Mouse (Mus musculus) adrenal gland, adult 2 months (tissue): ENCODE data around the gene Ybx2. TPM values are rescaled to one million over a fixed set of nuclear protein-coding genes. Genes with fewer than 3 reads are reported as not detected.

Experiments
- DNase-seq: peaks from one replicate; pipeline ENCODE4 v3.0.0; 2021
- polyA plus RNA-seq: library from polyadenylated mRNA; depleted of rRNA; stranded (reverse); fragments of >200 nt; gene quantifications from 2 replicates; pipeline ENCODE4 v1.2.3, GENCODE M21; 2012
- total RNA-seq, 2 experiments: library from RNA; stranded (reverse); gene quantifications; 2 replicates each; pipeline ENCODE4 v1.2.3; 2021

Ybx2 gene
- total and polyA plus RNA-seq, 3 experiments: 12.9 to 21.8 (median 20.0) TPM

GRCm38 (mm10) chr11:69961841-69962240, 26.2 kb downstream of the Ybx2 start:
- no peak for DNase-seq

- DNase-seq: no peak
Measured at GRCm38 (mm10) chr11:69964650-69965270, 29.2 kb downstream of the Ybx2 start, which contains the start of gene Cldn7. Cldn7 (plus strand) TSS chr11:69964779.

DNA sequence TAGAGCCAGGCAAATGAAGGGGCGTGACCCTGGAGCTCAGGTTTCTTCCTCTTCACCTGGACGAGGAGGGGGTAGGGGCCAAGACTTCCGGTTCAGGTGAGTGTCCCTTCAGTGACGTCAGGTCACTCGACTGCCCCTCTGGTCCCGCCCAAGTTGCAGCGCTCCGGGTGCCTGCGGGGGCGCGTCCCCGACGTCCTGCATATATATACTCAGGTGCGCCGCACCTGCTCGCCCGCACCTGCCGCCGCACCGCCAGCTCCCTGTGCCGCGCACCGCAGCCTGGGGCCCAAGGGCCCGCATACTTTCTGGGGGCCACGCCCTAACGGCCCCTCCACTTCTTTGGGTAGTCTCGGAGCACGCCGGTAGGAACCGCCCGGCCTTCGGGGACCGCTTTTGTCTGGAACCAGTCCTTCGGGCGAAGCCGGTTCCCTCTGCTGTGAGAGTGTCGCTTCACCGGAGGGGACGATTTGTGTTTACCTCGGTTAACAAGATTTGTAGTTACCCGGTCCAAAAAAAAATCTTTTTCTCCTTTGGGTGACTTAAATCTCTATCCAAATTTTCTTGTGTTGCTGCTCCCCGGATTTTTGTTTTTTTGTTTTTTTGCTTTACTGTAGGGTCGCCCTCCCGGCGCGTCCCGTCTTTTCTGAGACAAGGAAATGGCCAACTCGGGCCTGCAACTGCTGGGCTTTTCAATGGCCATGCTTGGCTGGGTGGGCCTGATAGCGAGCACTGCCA, 29.8 kb downstream of the Ybx2 start:
- no peak for DNase-seq

- peak; percentile 64 for DNase-seq
Measured at GRCm38 (mm10) chr11:69966006-69966859, 30.6 kb downstream of the Ybx2 start.

DNA sequence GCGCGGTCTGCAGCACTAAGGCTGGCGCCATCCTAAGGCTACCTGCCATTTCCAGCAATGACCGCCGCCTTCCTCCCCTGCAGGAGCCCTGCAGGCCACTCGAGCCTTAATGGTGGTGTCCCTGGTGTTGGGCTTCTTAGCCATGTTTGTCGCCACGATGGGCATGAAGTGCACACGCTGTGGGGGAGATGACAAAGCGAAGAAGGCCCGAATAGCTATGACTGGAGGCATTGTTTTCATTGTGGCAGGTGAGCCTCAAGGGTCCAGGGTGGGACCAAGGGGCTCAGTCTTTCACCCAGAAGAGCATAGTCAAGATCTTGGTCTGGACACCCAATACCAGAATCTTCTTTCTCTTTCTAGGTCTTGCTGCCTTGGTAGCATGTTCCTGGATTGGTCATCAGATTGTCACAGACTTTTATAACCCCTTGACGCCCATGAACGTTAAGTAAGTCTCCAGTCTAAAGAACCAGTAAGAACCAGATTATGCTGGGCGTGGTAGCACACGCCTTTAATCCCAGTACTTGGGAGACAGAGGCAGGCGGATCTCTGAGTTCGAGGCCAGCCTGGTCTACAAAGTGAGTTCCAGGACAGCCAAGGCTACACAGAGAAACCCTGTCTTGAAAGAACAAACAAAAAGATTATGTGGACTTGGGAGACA, 31.4 kb downstream of the Ybx2 start:
- no peak for DNase-seq

GRCm38 (mm10) chr11:69968793-69969192, 33.2 kb downstream of the Ybx2 start:
- no peak for DNase-seq

DNA sequence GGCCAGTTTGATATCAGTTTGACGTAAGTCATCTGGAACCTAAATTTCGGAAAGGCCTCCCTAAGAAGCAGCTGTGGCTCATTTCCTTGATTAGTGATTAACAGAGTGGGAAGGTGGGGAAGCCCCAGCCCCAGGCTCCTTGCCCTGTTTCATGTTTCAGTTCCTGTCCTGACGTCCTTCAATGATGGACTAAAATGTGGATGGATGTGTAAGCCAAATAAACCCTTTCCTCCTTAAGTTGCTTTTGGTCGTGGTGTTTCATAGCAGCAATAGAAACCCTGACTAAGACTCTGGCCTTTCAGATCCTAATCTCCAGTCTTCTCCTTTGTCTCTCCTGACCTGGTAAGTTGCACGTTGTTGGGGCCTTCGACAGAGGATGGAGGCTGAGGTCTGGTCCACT, 34.6 kb downstream of the Ybx2 start:
- DNase-seq: no peak

GRCm38 (mm10) chr11:69970775-69971174, 35.2 kb downstream of the Ybx2 start:
- DNase-seq: no peak

- peak; percentile 62 for DNase-seq
Measured at GRCm38 (mm10) chr11:69974907-69975306, 39.3 kb downstream of the Ybx2 start.

DNA sequence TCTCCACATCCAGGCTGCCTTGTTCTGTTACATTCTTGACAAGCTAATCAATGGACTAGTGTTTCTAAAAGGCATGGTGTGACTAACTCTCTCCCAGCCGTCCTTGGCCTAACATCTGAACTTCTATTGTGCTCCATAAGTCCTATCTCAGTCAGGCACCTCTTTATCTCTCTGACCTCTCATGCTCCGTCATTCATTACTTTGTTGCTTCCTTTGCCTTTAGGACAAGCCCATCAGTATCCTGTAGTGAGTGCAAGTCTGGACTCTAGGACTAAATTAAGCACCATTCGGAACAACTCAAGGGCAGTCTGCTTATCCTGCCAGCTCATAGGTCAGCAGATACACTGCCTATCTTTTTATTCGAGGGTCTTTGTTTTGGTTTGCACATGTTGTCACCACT, 40.7 kb downstream of the Ybx2 start:
- peak; percentile 52 for DNase-seq

DNA sequence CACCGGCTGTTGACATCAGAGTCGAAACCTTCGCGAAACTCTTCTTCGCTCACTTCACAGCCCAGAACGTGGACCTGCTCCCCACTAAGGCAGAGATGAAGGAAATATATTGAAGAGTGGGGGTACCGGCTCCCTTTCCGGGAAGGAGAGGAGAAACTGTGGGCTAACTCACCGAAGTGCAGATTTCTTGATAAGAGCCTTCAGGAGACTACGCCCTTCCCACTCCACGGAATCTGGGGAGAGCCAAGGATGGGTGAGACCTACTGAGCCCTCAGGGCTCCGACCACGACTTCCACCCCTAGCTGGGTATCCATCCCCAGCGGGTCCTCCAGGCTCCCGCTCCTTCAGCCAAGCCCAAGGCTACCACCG, 44.2 kb downstream of the Ybx2 start:
- no peak for DNase-seq

DNA sequence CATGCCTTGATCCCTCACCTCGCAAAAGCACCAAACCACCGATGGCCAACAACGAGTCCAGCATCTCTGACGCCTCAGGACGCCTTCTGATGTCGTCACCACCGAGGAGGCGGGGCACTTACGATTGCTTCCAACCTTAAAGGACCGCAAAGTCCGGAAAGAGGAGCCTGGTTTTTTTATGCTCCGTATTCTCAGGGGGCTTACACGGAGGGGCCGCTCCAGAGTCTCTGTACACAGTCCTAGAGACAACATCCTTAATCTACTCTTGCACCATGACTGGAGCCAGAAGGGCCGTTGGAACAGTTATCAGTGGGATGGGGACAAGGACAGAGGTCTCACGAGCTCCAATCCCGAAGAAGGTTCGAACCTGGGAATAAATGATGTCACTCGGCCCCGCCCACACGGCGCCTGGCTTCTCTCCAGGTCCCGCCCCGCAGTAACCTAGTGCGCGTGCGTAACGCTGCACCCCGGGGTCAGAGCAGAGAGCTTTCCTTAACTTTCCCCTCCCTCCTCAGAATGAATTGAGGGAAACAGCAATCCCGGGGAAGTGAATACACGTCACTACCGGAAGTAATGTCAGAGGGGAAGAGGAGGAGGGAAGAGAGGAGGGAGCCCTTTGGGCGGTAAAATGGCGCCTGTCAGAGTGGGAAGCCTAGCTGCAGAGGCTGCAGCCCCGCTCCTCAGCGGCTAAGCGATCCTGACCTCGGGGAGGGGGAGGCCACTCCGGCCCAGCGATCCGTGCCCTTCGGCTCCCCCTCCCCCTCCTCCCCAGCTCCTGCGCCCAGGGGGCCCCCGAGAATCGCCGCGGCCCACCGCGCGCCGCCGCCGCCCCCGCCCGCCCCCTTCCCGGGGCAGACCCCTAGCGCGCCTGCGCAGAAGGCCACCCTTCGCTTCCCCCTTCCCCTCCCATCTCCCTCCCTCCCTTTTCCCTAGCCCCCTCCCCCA, 44.9 kb downstream of the Ybx2 start:
- DNase-seq: peak; percentile 100

DNA sequence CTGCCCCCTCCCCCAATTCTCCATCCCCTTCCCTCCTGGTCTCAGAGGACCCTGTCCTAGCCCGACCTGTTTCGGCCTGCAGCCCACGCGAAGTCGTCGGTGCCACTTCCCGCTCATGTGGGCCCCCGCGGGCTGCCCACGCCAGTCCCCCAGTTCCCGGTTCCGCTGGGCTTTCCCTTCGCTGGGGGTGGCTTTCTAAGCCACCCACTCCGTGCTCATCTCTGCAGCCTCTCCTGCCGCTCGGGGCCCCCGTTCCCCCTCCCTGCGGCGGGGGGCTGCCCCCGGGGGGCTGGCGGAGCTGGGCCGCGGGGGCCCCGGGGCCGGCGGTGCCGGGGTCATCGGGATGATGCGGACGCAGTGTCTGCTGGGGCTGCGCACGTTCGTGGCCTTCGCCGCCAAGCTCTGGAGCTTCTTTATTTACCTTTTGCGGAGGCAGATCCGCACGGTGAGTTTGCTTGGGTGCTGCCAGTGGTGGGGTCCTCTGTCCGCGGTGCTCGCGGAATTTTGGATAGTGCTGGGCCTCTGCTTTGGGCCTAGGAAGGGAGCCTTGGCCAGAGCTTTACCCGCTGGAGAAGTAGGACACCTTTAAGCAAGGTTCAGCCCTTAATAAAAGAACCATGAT, 45.7 kb downstream of the Ybx2 start, which contains the start of gene Ctdnep1:
TSS of gene Ctdnep1 (plus strand) at position 16 of the 622 bp plus-strand sequence.
- DNase-seq: no peak

- DNase-seq: peak; percentile 4
Measured at GRCm38 (mm10) chr11:69982225-69982624, 46.6 kb downstream of the Ybx2 start, which contains the start of gene Elp5. Elp5 (minus strand) TSS chr11:69982517.

DNA sequence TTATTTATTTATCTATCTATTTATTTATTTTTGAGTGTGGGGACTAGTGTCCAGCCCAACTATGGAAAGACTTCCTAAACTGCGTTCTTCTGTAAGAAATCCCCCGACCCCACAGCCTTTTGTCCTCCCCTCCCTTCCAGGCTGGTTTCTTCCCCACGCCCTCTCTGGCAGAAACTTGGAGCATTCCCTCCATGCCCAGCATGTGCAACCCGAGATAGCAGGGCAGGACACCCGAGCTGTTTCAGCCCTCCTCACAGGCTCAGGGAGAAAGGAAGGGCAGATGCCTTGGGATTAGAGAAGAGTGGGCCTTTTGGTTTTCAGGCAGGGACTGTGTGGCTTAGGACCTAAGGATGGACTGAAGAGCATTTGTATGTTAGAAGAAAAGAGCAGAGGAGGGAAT, 47.3 kb downstream of the Ybx2 start:
- DNase-seq: peak; percentile 21

GRCm38 (mm10) chr11:69983377-69983776, 47.8 kb downstream of the Ybx2 start:
- DNase-seq: no peak

GRCm38 (mm10) chr11:69984431-69984830, 48.8 kb downstream of the Ybx2 start:
- DNase-seq: no peak

DNA sequence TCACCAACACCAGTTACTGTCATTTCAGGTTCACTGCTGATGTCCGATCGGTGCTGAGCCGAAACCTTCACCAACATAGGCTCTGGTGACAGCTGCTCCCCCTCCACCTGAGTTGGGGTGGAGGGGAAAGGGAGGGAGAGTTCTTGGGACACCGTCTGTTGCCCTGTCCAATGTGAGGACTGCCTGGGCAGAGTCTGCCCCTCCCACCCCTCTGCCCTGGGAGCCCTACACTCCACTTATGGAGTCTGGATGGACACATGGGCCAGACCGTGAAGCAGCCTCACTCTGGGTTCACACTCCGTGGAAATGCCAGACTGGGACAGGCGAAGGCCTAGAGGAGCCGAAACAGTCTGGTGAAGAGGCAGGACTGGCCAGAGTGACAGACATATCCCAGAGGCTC, 54.4 kb downstream of the Ybx2 start:
- DNase-seq: no peak
